Mouse (Mus musculus) neural tube, embryonic 14.5 days (tissue): ENCODE data around the gene Setd1b. TPM values are rescaled to one million over a fixed set of nuclear protein-coding genes. Genes with fewer than 3 reads are reported as not detected.

Experiments
- ATAC-seq: fragments of 200-750 bp; cut with Nextera tagmentation; 2 replicates; pipeline ENCODE4 v1.8.0; 2017; ENCODE audit warnings: low read depth, mild to moderate bottlenecking, moderate TSS enrichment, moderate library complexity
- H3K27ac ChIP-seq: fragments of 300-500 bp; sonication (generic); 2 replicates; pipeline ENCODE4 v1.5.1; 2014; ENCODE audit warnings: low read depth, mild to moderate bottlenecking, control low read depth, low read length, moderate library complexity, mixed read lengths
- H3K27me3 ChIP-seq: fragments of 300-500 bp; sonication (generic); 2 replicates; pipeline ENCODE4 v1.6.1; 2014; ENCODE audit warnings: low read length; ENCODE audit not compliant: control insufficient read depth, insufficient read depth
- H3K36me3 ChIP-seq: fragments of 300-500 bp; sonication (generic); 2 replicates; pipeline ENCODE4 v1.6.1; 2014; ENCODE audit warnings: low read length, mixed read lengths; ENCODE audit not compliant: control insufficient read depth, insufficient read depth
- H3K4me1 ChIP-seq: fragments of 300-500 bp; sonication (generic); 2 replicates; pipeline ENCODE4 v1.6.1; 2014; ENCODE audit warnings: low read length; ENCODE audit not compliant: control insufficient read depth, insufficient read depth
- H3K4me2 ChIP-seq: fragments of 300-500 bp; sonication (generic); 2 replicates; pipeline ENCODE4 v1.6.1; 2014; ENCODE audit warnings: mild to moderate bottlenecking, low read depth, low read length, control low read depth
- H3K4me3 ChIP-seq: fragments of 300-500 bp; sonication (generic); 2 replicates; pipeline ENCODE4 v1.5.1; 2014; ENCODE audit warnings: low read depth, low read length, control low read depth, mixed read lengths
- H3K9ac ChIP-seq: fragments of 300-500 bp; sonication (generic); replicated peaks from 2 replicates; pipeline ENCODE4 v1.6.1; 2014; ENCODE audit warnings: low read depth, mild to moderate bottlenecking, control low read depth, low read length, mixed read lengths
- H3K9me3 ChIP-seq: fragments of 300-500 bp; sonication (generic); 2 replicates; pipeline ENCODE4 v1.6.1; 2016; ENCODE audit warnings: low read length; ENCODE audit not compliant: control insufficient read depth
- WGBS: fragments of 180-500 bp; shearing (Covaris S2); extraction: QIAGEN DNeasy Blood & Tissue Kit; methylation state at CpG from one replicate; pipeline ENCODE4 v1.1.7; 2014; 5-methylcytosine and 5-hydroxymethylcytosine counted together
- polyA plus RNA-seq: library from polyadenylated mRNA; unstranded; fragments of >200 nt; fragmentation: Nextera tagmentation; extraction: Ambion mirVana; gene quantifications from 2 replicates; pipeline ENCODE4 v1.2.1, GENCODE M21; 2014

The Setd1b gene
- polyA plus RNA-seq, 1 experiment from 2014 or later, result 15.9 TPM

GRCm38 (mm10) chr5:123182651-123183050 lies 40.7 kb downstream of the Setd1b start, which contains the start of gene Hpd:
Gene Hpd, minus strand, starts transcription at chr5:123182727.
- WGBS, result 85% methylated on average over 10 of the region's 10 CpGs
- Histone ChIP-seq H3K4me1 (no peaks in the 10 kb centered on the region), H3K4me3 (no peak within 1 kb of the TSS), H3K9ac (no peak within 1 kb of the TSS), H3K27ac (no peak within 1 kb of the TSS), H3K36me3 (no peaks in the 10 kb centered on the region), H3K4me2 (no peak within 1 kb of the TSS), H3K9me3 (no peaks in the 10 kb centered on the region), H3K27me3 (no peaks in the 10 kb centered on the region)
- ATAC-seq, result no peak

GRCm38 (mm10) chr5:123185966-123186365 lies 44.0 kb downstream of the Setd1b start:
- ATAC-seq, result no peak
- WGBS, result 64% methylated on average over 6 of the region's 6 CpGs
- no peaks in the 10 kb centered on the region for H3K4me1 ChIP-seq

GRCm38 (mm10) chr5:123187306-123187705 lies 45.3 kb downstream of the Setd1b start:
- no peak overlapping the region for H3K9ac ChIP-seq
- no peak overlapping the region for H3K27ac ChIP-seq
- no peaks in the 10 kb centered on the region for H3K36me3 ChIP-seq
- H3K9me3 ChIP-seq, result no peaks in the 10 kb centered on the region
- WGBS, result 97% methylated on average over 3 of the region's 3 CpGs
- no peak for ATAC-seq
- H3K27me3 ChIP-seq, result no peaks in the 10 kb centered on the region
- no peaks in the 10 kb centered on the region for H3K4me1 ChIP-seq
- no peak overlapping the region for H3K4me3 ChIP-seq
- H3K4me2 ChIP-seq, result no peak overlapping the region

More at GRCm38 (mm10) chr5:123185966-123186365, 44.0 kb downstream of the Setd1b start:
- Histone ChIP-seq H3K36me3 (no peaks in the 10 kb centered on the region), H3K27ac (no peak overlapping the region), H3K9me3 (no peaks in the 10 kb centered on the region), H3K4me3 (no peak overlapping the region), H3K4me2 (no peak overlapping the region), H3K27me3 (no peaks in the 10 kb centered on the region), H3K9ac (no peak overlapping the region)

- H3K27ac ChIP-seq, result no peak overlapping the region
- 81% methylated on average over 3 of the region's 3 CpGs for WGBS
- H3K9me3 ChIP-seq, result no peaks in the 10 kb centered on the region
- H3K36me3 ChIP-seq, result no peaks in the 10 kb centered on the region
- H3K4me1 ChIP-seq, result no peaks in the 10 kb centered on the region
- no peak overlapping the region for H3K4me2 ChIP-seq
- H3K4me3 ChIP-seq, result no peak overlapping the region
- no peak overlapping the region for H3K9ac ChIP-seq
- no peaks in the 10 kb centered on the region for H3K27me3 ChIP-seq
- ATAC-seq, result no peak
Observed at GRCm38 (mm10) chr5:123190912-123191311, 48.9 kb downstream of the Setd1b start.

GRCm38 (mm10) chr5:123191427-123191826 lies 49.4 kb downstream of the Setd1b start:
- H3K36me3 ChIP-seq, result no peaks in the 10 kb centered on the region
- H3K4me2 ChIP-seq, result no peak overlapping the region
- ATAC-seq, result no peak
- H3K9me3 ChIP-seq, result no peaks in the 10 kb centered on the region
- H3K27me3 ChIP-seq, result no peaks in the 10 kb centered on the region
- 88% methylated on average over 6 of the region's 6 CpGs for WGBS
- no peaks in the 10 kb centered on the region for H3K4me1 ChIP-seq
- no peak overlapping the region for H3K27ac ChIP-seq
- no peak overlapping the region for H3K4me3 ChIP-seq
- no peak overlapping the region for H3K9ac ChIP-seq

GRCm38 (mm10) chr5:123192606-123193150 lies 50.7 kb downstream of the Setd1b start:
- Histone ChIP-seq H3K36me3 (no peaks in the 10 kb centered on the region), H3K9me3 (no peaks in the 10 kb centered on the region), H3K4me2 (no peak overlapping the region), H3K9ac (no peak overlapping the region), H3K4me1 (no peaks in the 10 kb centered on the region), H3K27me3 (no peaks in the 10 kb centered on the region), H3K27ac (no peak overlapping the region), H3K4me3 (no peak overlapping the region)
- ATAC-seq, result no peak
- 49% methylated on average over 9 of the region's 9 CpGs for WGBS

- 87% methylated on average over 5 of the region's 5 CpGs for WGBS
Observed at GRCm38 (mm10) chr5:123193436-123193835, 51.4 kb downstream of the Setd1b start.

GRCm38 (mm10) chr5:123194856-123195255 lies 52.9 kb downstream of the Setd1b start:
- ATAC-seq, result no peak
- WGBS, result 90% methylated on average over 6 of the region's 6 CpGs
- Histone ChIP-seq H3K27ac (no peak overlapping the region), H3K27me3 (no peaks in the 10 kb centered on the region), H3K4me2 (no peak overlapping the region), H3K4me1 (no peaks in the 10 kb centered on the region), H3K4me3 (no peak overlapping the region), H3K9ac (no peak overlapping the region), H3K36me3 (no peaks in the 10 kb centered on the region), H3K9me3 (no peaks in the 10 kb centered on the region)

More at GRCm38 (mm10) chr5:123193436-123193835, 51.4 kb downstream of the Setd1b start:
- no peaks in the 10 kb centered on the region for H3K9me3 ChIP-seq
- no peak for ATAC-seq
- H3K4me2 ChIP-seq, result no peak overlapping the region
- no peak overlapping the region for H3K9ac ChIP-seq
- H3K36me3 ChIP-seq, result no peaks in the 10 kb centered on the region
- H3K27me3 ChIP-seq, result no peaks in the 10 kb centered on the region
- H3K4me3 ChIP-seq, result no peak overlapping the region
- H3K4me1 ChIP-seq, result no peaks in the 10 kb centered on the region
- H3K27ac ChIP-seq, result no peak overlapping the region

GRCm38 (mm10) chr5:123195500-123196000 lies 53.6 kb downstream of the Setd1b start:
- no peaks in the 10 kb centered on the region for H3K27me3 ChIP-seq
- no peak for ATAC-seq
- WGBS, result 92% methylated on average over 16 of the region's 16 CpGs

More at GRCm38 (mm10) chr5:123195500-123196000, 53.6 kb downstream of the Setd1b start:
- no peaks in the 10 kb centered on the region for H3K4me1 ChIP-seq
- H3K36me3 ChIP-seq, result no peaks in the 10 kb centered on the region
- no peak overlapping the region for H3K9ac ChIP-seq
- no peak overlapping the region for H3K4me2 ChIP-seq
- H3K27ac ChIP-seq, result no peak overlapping the region
- H3K4me3 ChIP-seq, result no peak overlapping the region
- no peaks in the 10 kb centered on the region for H3K9me3 ChIP-seq
